Mouse (Mus musculus): ENCODE results near the gene Acot8.

Acot8 gene

GRCm38 (mm10) chr2:164783926-164784581 is 20.6 kb downstream of the Acot8 start:
- no peak for DNase-seq (ENCODE audit: inconsistent ontology term)

GRCm38 (mm10) chr2:164781876-164782275 is 22.8 kb downstream of the Acot8 start:
- DNase-seq (ENCODE audit: inconsistent ontology term), result no peak

- no peak for DNase-seq (ENCODE audit: inconsistent ontology term)
Observed at GRCm38 (mm10) chr2:164779481-164780086, 25.1 kb downstream of the Acot8 start, which contains the start of gene Tnnc2. Gene Tnnc2, minus strand, starts transcription at chr2:164779967.

GRCm38 (mm10) chr2:164778809-164779208 is 25.9 kb downstream of the Acot8 start:
- no peak for DNase-seq (ENCODE audit: inconsistent ontology term)

- DNase-seq (ENCODE audit: inconsistent ontology term), result no peak
Observed at GRCm38 (mm10) chr2:164778015-164778287, 26.7 kb downstream of the Acot8 start.

- no peak for DNase-seq (ENCODE audit: inconsistent ontology term)
Observed at GRCm38 (mm10) chr2:164777246-164778014, 27.3 kb downstream of the Acot8 start.

- DNase-seq (ENCODE audit: inconsistent ontology term), result no peak
Observed at GRCm38 (mm10) chr2:164776801-164777200, 27.9 kb downstream of the Acot8 start.

GRCm38 (mm10) chr2:164776130-164776529 is 28.6 kb downstream of the Acot8 start:
- DNase-seq (ENCODE audit: inconsistent ontology term), result peak; percentile 54

GRCm38 (mm10) chr2:164773989-164774364 is 30.7 kb downstream of the Acot8 start:
- no peak for DNase-seq (ENCODE audit: inconsistent ontology term)

GRCm38 (mm10) chr2:164773229-164773988 is 31.3 kb downstream of the Acot8 start:
- DNase-seq (ENCODE audit: inconsistent ontology term), result no peak

GRCm38 (mm10) chr2:164771123-164771522 is 33.6 kb downstream of the Acot8 start:
- DNase-seq (ENCODE audit: inconsistent ontology term), result no peak

- DNase-seq (ENCODE audit: inconsistent ontology term), result no peak
Observed at GRCm38 (mm10) chr2:164770279-164770678, 34.4 kb downstream of the Acot8 start.

GRCm38 (mm10) chr2:164769258-164770037 is 35.2 kb downstream of the Acot8 start, which contains the start of gene Ube2c:
Gene Ube2c, plus strand, starts transcription at chr2:164769898.
- DNase-seq (ENCODE audit: inconsistent ontology term), result peak; percentile 99

- no peak for DNase-seq (ENCODE audit: inconsistent ontology term)
Observed at GRCm38 (mm10) chr2:164767812-164768540, 36.7 kb downstream of the Acot8 start.

- DNase-seq (ENCODE audit: inconsistent ontology term), result no peak
Observed at GRCm38 (mm10) chr2:164765841-164766240, 38.8 kb downstream of the Acot8 start.

- no peak for DNase-seq (ENCODE audit: inconsistent ontology term)
Observed at GRCm38 (mm10) chr2:164762593-164762992, 42.1 kb downstream of the Acot8 start.

- no peak for DNase-seq (ENCODE audit: inconsistent ontology term)
Observed at GRCm38 (mm10) chr2:164761971-164762370, 42.7 kb downstream of the Acot8 start.

GRCm38 (mm10) chr2:164761502-164761901 is 43.2 kb downstream of the Acot8 start:
- no peak for DNase-seq (ENCODE audit: inconsistent ontology term)

- DNase-seq (ENCODE audit: inconsistent ontology term), result no peak
Observed at GRCm38 (mm10) chr2:164760059-164760833, 44.4 kb downstream of the Acot8 start.

- DNase-seq (ENCODE audit: inconsistent ontology term), result no peak
Observed at GRCm38 (mm10) chr2:164758692-164759091, 46.0 kb downstream of the Acot8 start.

Measured in Muller cell, postnatal 12 days (primary cell).